Mouse (Mus musculus) olfactory bulb, adult 2 months (tissue): Measurements from ENCODE around the gene Snrpa1.

Source experiments
- CTCF ChIP-seq: fragments of 200-500 bp; IDR thresholded peaks from 2 replicates; pipeline ENCODE4 v1.5.1; 2012; ENCODE audit warnings: low read depth, mild to moderate bottlenecking, low read length, moderate library complexity; ENCODE audit not compliant: insufficient read depth
- POLR2A ChIP-seq: fragments of 200-500 bp; IDR thresholded peaks from 2 replicates; pipeline ENCODE4 v1.6.1; 2012; ENCODE audit warnings: mild to moderate bottlenecking, low read depth, low read length, moderate library complexity; ENCODE audit not compliant: insufficient read depth

DNA sequence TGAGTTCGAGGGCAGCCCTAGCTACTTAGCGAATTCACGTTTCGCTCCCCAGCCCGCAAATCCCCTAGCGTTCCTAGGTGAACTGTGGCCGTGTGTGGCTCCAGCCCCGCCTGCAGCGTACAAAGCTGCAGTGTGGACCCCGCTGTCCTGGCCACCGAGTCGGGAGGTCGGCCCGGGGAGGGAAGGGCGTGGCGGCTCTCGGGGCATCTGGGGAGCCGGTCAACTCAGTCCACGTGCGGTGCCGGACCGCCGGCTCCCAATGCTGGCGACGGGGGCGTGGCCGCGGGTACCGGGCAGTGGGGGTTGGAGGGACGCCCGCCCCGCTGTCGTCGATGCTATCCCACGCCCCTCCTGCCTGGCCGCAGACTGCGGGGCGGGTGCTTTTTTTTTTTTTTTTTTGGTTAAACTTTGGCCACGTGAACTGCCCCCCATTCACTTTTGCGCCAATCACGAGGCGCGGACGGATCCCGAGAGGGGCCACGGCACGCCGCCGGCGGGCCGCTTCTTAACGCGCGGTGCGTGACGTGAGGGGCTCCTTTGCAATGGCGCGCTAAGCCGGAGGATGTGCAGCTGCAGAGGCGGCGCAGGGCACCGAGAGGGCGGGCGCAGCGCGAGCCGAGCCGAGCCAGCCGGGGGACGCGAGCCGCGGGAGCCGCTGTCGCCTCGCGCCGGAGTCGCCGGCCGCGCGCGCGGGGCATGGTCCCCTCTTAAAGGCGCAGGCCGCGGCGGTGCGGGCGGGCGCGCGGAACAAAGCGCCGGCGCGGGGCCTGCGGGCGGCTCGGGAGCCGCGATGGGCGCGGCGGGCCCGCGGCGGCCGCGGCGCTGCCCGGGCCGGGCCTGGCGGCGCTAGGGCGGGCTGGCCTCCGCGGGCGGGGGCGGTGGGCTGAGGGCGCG is 50.4 kb downstream of the Snrpa1 start, which contains the start of gene Chsy1:
- TF ChIP-seq POLR2A, result peak; percentile 76
- TF ChIP-seq CTCF, result no peak
